Mouse (Mus musculus): ENCODE measurements around the gene Cd151. TPM values are rescaled to one million over a fixed set of nuclear protein-coding genes. Genes with fewer than 3 reads are reported as not detected.

Gene Cd151
- polyA plus RNA-seq, 1 experiment from 2014 or later, result 49.6 TPM

GRCm38 (mm10) chr7:141477578-141478269 lies 10.5 kb downstream of the Cd151 start:
- Histone ChIP-seq H3K36me3 (ENCODE audit: insufficient read depth, low read length) (no peaks in the 10 kb centered on the region), H3K4me3 (ENCODE audit: low read depth, low read length) (no peak overlapping the region), H3K9ac (replicated peaks; ENCODE audit: low read depth) (no peak overlapping the region; the same call in 1 of the 2 replicates), H3K27me3 (replicated peaks; ENCODE audit: insufficient read depth, low read length) (0 out of 2 replicates have a peak, but pooled peaks cover 3% of the 10 kb centered on the region), H3K27ac (ENCODE audit: low read length) (peak overlapping the region; percentile 98), H3K4me2 (replicated peaks; ENCODE audit: low read depth, low read length) (peak overlapping the region; percentile 94), H3K4me1 (ENCODE audit: insufficient read depth, low read depth, low read length) (peaks cover 44% of the 10 kb centered on the region), H3K9me3 (ENCODE audit: low read length) (no peaks in the 10 kb centered on the region)
- no peak for DNase-seq (ENCODE audit: low spot score)
- WGBS, result 8% methylated on average over 4 of the region's 4 CpGs
- no peak for ATAC-seq
- TF ChIP-seq CTCF (IDR thresholded peaks at IDR 0.05), result no peak
- TF ChIP-seq EP300 (IDR thresholded peaks at IDR 0.05), result no peak

- DNase-seq (ENCODE audit: low spot score) (no peak), ATAC-seq (no peak)
- H3K9me3 ChIP-seq (ENCODE audit: low read length), result no peaks in the 10 kb centered on the region
- TF ChIP-seq CTCF (IDR thresholded peaks at IDR 0.05) (no peak), EP300 (IDR thresholded peaks at IDR 0.05) (no peak)
- no peaks in the 10 kb centered on the region for H3K36me3 ChIP-seq (ENCODE audit: insufficient read depth, low read length)
- no peak overlapping the region for H3K4me3 ChIP-seq (ENCODE audit: low read depth, low read length)
- 42% methylated on average over 5 of the region's 5 CpGs for WGBS
- peak overlapping the region; percentile 98 for H3K27ac ChIP-seq (ENCODE audit: low read length)
- H3K27me3 ChIP-seq (replicated peaks; ENCODE audit: insufficient read depth, low read length), result 0 out of 2 replicates have a peak, but pooled peaks cover 3% of the 10 kb centered on the region
- H3K4me2 ChIP-seq (replicated peaks; ENCODE audit: low read depth, low read length), result no peak overlapping the region; the same call in 1 of the 2 replicates
- H3K4me1 ChIP-seq (ENCODE audit: insufficient read depth, low read depth, low read length), result peaks cover 45% of the 10 kb centered on the region
- no peak overlapping the region; the same call in 1 of the 2 replicates for H3K9ac ChIP-seq (replicated peaks; ENCODE audit: low read depth)
Observed at GRCm38 (mm10) chr7:141478270-141478748, 11.1 kb downstream of the Cd151 start.

GRCm38 (mm10) chr7:141480842-141481497 lies 13.8 kb downstream of the Cd151 start:
- Histone ChIP-seq H3K4me1 (ENCODE audit: insufficient read depth, low read depth, low read length) (peaks cover 34% of the 10 kb centered on the region), H3K4me2 (replicated peaks; ENCODE audit: low read depth, low read length) (peak overlapping the region; percentile 88), H3K36me3 (ENCODE audit: insufficient read depth, low read length) (no peaks in the 10 kb centered on the region), H3K27me3 (replicated peaks; ENCODE audit: insufficient read depth, low read length) (0 out of 2 replicates have a peak, but pooled peaks cover 3% of the 10 kb centered on the region), H3K4me3 (ENCODE audit: low read depth, low read length) (no peak overlapping the region), H3K27ac (ENCODE audit: low read length) (no peak overlapping the region), H3K9ac (replicated peaks; ENCODE audit: low read depth) (no peak overlapping the region), H3K9me3 (ENCODE audit: low read length) (no peaks in the 10 kb centered on the region)
- ATAC-seq, result peak; percentile 18
- peak; percentile 98 for TF ChIP-seq CTCF (IDR thresholded peaks at IDR 0.05)
- no peak for TF ChIP-seq EP300 (IDR thresholded peaks at IDR 0.05)
- WGBS, result 11% methylated on average over 10 of the region's 10 CpGs
- DNase-seq (ENCODE audit: low spot score), result peak; percentile 84

- peak overlapping the region; percentile 39 for H3K4me3 ChIP-seq (ENCODE audit: low read depth, low read length)
- WGBS, result 1% methylated on average over 46 of the region's 81 CpGs
- H3K36me3 ChIP-seq (ENCODE audit: insufficient read depth, low read length), result no peaks in the 10 kb centered on the region
- H3K9ac ChIP-seq (replicated peaks; ENCODE audit: low read depth), result 0 out of 2 replicates have a peak overlapping the region, but pooled peaks have one; percentile 5
- TF ChIP-seq CTCF (IDR thresholded peaks at IDR 0.05) (peak; percentile 66), EP300 (IDR thresholded peaks at IDR 0.05) (no peak)
- 0 out of 2 replicates have a peak, but pooled peaks cover 3% of the 10 kb centered on the region for H3K27me3 ChIP-seq (replicated peaks; ENCODE audit: insufficient read depth, low read length)
- ATAC-seq (no peak), DNase-seq (ENCODE audit: low spot score) (peak; percentile 74)
- H3K27ac ChIP-seq (ENCODE audit: low read length), result no peak overlapping the region
- peaks cover 33% of the 10 kb centered on the region for H3K4me1 ChIP-seq (ENCODE audit: insufficient read depth, low read depth, low read length)
- peak overlapping the region; percentile 88 for H3K4me2 ChIP-seq (replicated peaks; ENCODE audit: low read depth, low read length)
- H3K9me3 ChIP-seq (ENCODE audit: low read length), result no peaks in the 10 kb centered on the region
Observed at GRCm38 (mm10) chr7:141481498-141482401, 14.6 kb downstream of the Cd151 start.

GRCm38 (mm10) chr7:141482531-141483024 lies 15.4 kb downstream of the Cd151 start:
- WGBS, result 33% methylated on average over 11 of the region's 11 CpGs
- no peak overlapping the region for H3K27ac ChIP-seq (ENCODE audit: low read length)
- peak overlapping the region; percentile 39 for H3K4me3 ChIP-seq (ENCODE audit: low read depth, low read length)
- no peak overlapping the region for H3K9ac ChIP-seq (replicated peaks; ENCODE audit: low read depth)
- H3K4me1 ChIP-seq (ENCODE audit: insufficient read depth, low read depth, low read length), result peaks cover 28% of the 10 kb centered on the region
- TF ChIP-seq EP300 (IDR thresholded peaks at IDR 0.05), result no peak
- no peak for TF ChIP-seq CTCF (IDR thresholded peaks at IDR 0.05)
- H3K4me2 ChIP-seq (replicated peaks; ENCODE audit: low read depth, low read length), result peak overlapping the region; percentile 88
- no peaks in the 10 kb centered on the region for H3K9me3 ChIP-seq (ENCODE audit: low read length)
- ATAC-seq, result no peak
- no peaks in the 10 kb centered on the region for H3K36me3 ChIP-seq (ENCODE audit: insufficient read depth, low read length)
- DNase-seq (ENCODE audit: low spot score), result no peak
- H3K27me3 ChIP-seq (replicated peaks; ENCODE audit: insufficient read depth, low read length), result 0 out of 2 replicates have a peak, but pooled peaks cover 3% of the 10 kb centered on the region

Measured in lung, postnatal 0 days (tissue).